Mouse (Mus musculus): Measurements from ENCODE around the gene Smap2. TPM values are rescaled to one million over a fixed set of nuclear protein-coding genes. Genes with fewer than 3 reads are reported as not detected.
"Not testable (repeated sequence)": the region's sequence is repeated elsewhere in the genome, so short reads cannot be mapped to it uniquely, and the experiment has no call there.

The Smap2 gene
- polyA plus RNA-seq (2015; fragmentation: Nextera tagmentation; extraction: Ambion mirVana) = 41.4 and 43.4 TPM in 2 replicates

- H3K27me3 ChIP-seq (replicated peaks) = no peaks in the 10 kb centered on the region
- H3K36me3 ChIP-seq = no peaks in the 10 kb centered on the region
- ATAC-seq (ENCODE audit: low FRiP score) = peak; percentile 96
- peak within 1 kb of the TSS; percentile 74 for H3K4me2 ChIP-seq
- H3K4me3 ChIP-seq (replicated peaks) = peak within 1 kb of the TSS; percentile 99
- H3K27ac ChIP-seq (replicated peaks) = peak within 1 kb of the TSS; percentile 85
- H3K9me3 ChIP-seq (replicated peaks) = no peaks in the 10 kb centered on the region
- H3K9ac ChIP-seq (replicated peaks) = peak within 1 kb of the TSS; percentile 96
- WGBS = under 1% methylated on average over 39 of the region's 48 CpGs
- H3K4me1 ChIP-seq = peaks cover 38% of the 10 kb centered on the region
Observed at GRCm38 (mm10) chr4:121016928-121017657, at the start of gene Smap2. TSS of gene Smap2 (minus strand) at chr4:121017247.

GRCm38 (mm10) chr4:121065336-121065735, 48.3 kb upstream of the Smap2 start:
- no peak overlapping the region for H3K9ac ChIP-seq (replicated peaks)
- ATAC-seq (ENCODE audit: low FRiP score) = no peak
- H3K27ac ChIP-seq (replicated peaks) = no peak overlapping the region
- H3K27me3 ChIP-seq (replicated peaks) = no peaks in the 10 kb centered on the region
- H3K4me2 ChIP-seq = no peak overlapping the region
- no peaks in the 10 kb centered on the region for H3K9me3 ChIP-seq (replicated peaks)
- WGBS = 81% methylated on average over 2 of the region's 2 CpGs
- H3K4me3 ChIP-seq (replicated peaks) = no peak overlapping the region
- no peaks in the 10 kb centered on the region for H3K4me1 ChIP-seq
- H3K36me3 ChIP-seq = peaks cover 51% of the 10 kb centered on the region

- H3K9ac ChIP-seq (replicated peaks); H3K4me2 ChIP-seq; H3K27ac ChIP-seq (replicated peaks); ATAC-seq (ENCODE audit: low FRiP score); H3K4me1 ChIP-seq; H3K9me3 ChIP-seq (replicated peaks); H3K4me3 ChIP-seq (replicated peaks); H3K27me3 ChIP-seq (replicated peaks): not testable (repeated sequence)
- 92% methylated on average over 10 of the region's 10 CpGs for WGBS
- peaks cover 31% of the 10 kb centered on the region for H3K36me3 ChIP-seq
Observed at GRCm38 (mm10) chr4:121059218-121059617, 42.2 kb upstream of the Smap2 start.

GRCm38 (mm10) chr4:121057032-121057431, 40.0 kb upstream of the Smap2 start:
- no peak overlapping the region for H3K4me2 ChIP-seq
- H3K4me1 ChIP-seq = peaks cover 5% of the 10 kb centered on the region
- ATAC-seq (ENCODE audit: low FRiP score) = no peak
- no peak overlapping the region for H3K4me3 ChIP-seq (replicated peaks)
- H3K27me3 ChIP-seq (replicated peaks) = no peaks in the 10 kb centered on the region
- peaks cover 24% of the 10 kb centered on the region for H3K36me3 ChIP-seq
- WGBS = 85% methylated on average over 2 of the region's 2 CpGs
- H3K27ac ChIP-seq (replicated peaks) = no peak overlapping the region
- H3K9me3 ChIP-seq (replicated peaks) = no peaks in the 10 kb centered on the region
- no peak overlapping the region for H3K9ac ChIP-seq (replicated peaks)

GRCm38 (mm10) chr4:121056342-121056741, 39.3 kb upstream of the Smap2 start:
- Histone ChIP-seq H3K9ac (replicated peaks) (no peak overlapping the region), H3K4me2 (no peak overlapping the region), H3K27ac (replicated peaks) (no peak overlapping the region), H3K4me1 (peaks cover 11% of the 10 kb centered on the region), H3K36me3 (peaks cover 22% of the 10 kb centered on the region), H3K9me3 (replicated peaks) (no peaks in the 10 kb centered on the region), H3K27me3 (replicated peaks) (no peaks in the 10 kb centered on the region), H3K4me3 (replicated peaks) (no peak overlapping the region)
- WGBS = 42% methylated on average over 3 of the region's 3 CpGs
- ATAC-seq (ENCODE audit: low FRiP score) = no peak

GRCm38 (mm10) chr4:121052454-121053323, 35.6 kb upstream of the Smap2 start:
- WGBS = 12% methylated on average over 33 of the region's 35 CpGs
- Histone ChIP-seq H3K36me3 (peaks cover 3% of the 10 kb centered on the region; the same call in 1 of the 2 replicates), H3K27ac (replicated peaks) (no peak overlapping the region), H3K27me3 (replicated peaks) (no peaks in the 10 kb centered on the region), H3K4me1 (peaks cover 11% of the 10 kb centered on the region), H3K9ac (replicated peaks) (peak overlapping the region; percentile 37), H3K4me3 (replicated peaks) (peak overlapping the region; percentile 36), H3K4me2 (peak overlapping the region; percentile 54), H3K9me3 (replicated peaks) (no peaks in the 10 kb centered on the region)
- ATAC-seq (ENCODE audit: low FRiP score) = peak; percentile 78

GRCm38 (mm10) chr4:121051863-121052262, 34.8 kb upstream of the Smap2 start:
- WGBS = 24% methylated on average over 4 of the region's 4 CpGs
- no peaks in the 10 kb centered on the region for H3K27me3 ChIP-seq (replicated peaks)
- 0 out of 2 replicates have a peak, but pooled peaks cover 3% of the 10 kb centered on the region for H3K36me3 ChIP-seq
- no peak overlapping the region for H3K9ac ChIP-seq (replicated peaks)
- peak; percentile 14; the same call in 1 of the 2 replicates for ATAC-seq (ENCODE audit: low FRiP score)
- H3K4me2 ChIP-seq = peak overlapping the region; percentile 54
- H3K27ac ChIP-seq (replicated peaks) = no peak overlapping the region
- H3K4me1 ChIP-seq = peaks cover 11% of the 10 kb centered on the region
- H3K9me3 ChIP-seq (replicated peaks) = no peaks in the 10 kb centered on the region
- H3K4me3 ChIP-seq (replicated peaks) = no peak overlapping the region

DNA sequence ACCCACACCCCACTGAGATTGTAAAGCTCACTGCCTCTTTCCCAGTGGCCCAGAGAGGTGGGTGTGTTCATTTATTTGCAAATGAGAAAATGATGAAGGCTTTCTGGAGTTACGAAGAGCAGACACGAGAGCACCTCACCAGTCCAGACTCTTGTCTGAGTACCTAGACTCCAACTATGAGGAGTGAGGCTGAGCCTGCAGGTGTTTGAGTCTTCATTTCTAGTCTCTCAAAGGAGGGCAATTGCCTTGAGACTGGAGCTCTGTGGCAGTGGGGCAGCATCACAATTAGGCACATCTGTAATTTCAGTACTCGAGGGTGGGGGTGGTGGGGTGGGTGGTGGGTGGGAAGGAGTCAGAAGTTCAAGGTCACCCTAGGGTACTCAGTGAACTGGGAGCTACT, 25.9 kb upstream of the Smap2 start:
- WGBS = 43% methylated on average over 3 of the region's 3 CpGs

GRCm38 (mm10) chr4:121042472-121042871, 25.4 kb upstream of the Smap2 start:
- H3K4me3 ChIP-seq (replicated peaks) = no peak overlapping the region
- no peak overlapping the region for H3K9ac ChIP-seq (replicated peaks)
- no peaks in the 10 kb centered on the region for H3K36me3 ChIP-seq
- peaks cover 31% of the 10 kb centered on the region for H3K4me1 ChIP-seq
- ATAC-seq (ENCODE audit: low FRiP score) = no peak
- WGBS = 55% methylated on average over 5 of the region's 5 CpGs
- peaks cover 12% of the 10 kb centered on the region; the same call in 1 of the 2 replicates for H3K27me3 ChIP-seq (replicated peaks)
- H3K4me2 ChIP-seq = no peak overlapping the region
- H3K27ac ChIP-seq (replicated peaks) = peak overlapping the region; percentile 71; the same call in 1 of the 2 replicates
- H3K9me3 ChIP-seq (replicated peaks) = no peaks in the 10 kb centered on the region

More for the DNA sequence above, 25.9 kb upstream of the Smap2 start:
- Histone ChIP-seq H3K9me3 (replicated peaks) (no peaks in the 10 kb centered on the region), H3K27ac (replicated peaks) (no peak overlapping the region), H3K9ac (replicated peaks) (no peak overlapping the region), H3K4me3 (replicated peaks) (no peak overlapping the region), H3K27me3 (replicated peaks) (peaks cover 12% of the 10 kb centered on the region; the same call in 1 of the 2 replicates), H3K4me1 (peaks cover 31% of the 10 kb centered on the region), H3K36me3 (no peaks in the 10 kb centered on the region), H3K4me2 (no peak overlapping the region)
- ATAC-seq (ENCODE audit: low FRiP score) = no peak

GRCm38 (mm10) chr4:121040897-121041671, 24.0 kb upstream of the Smap2 start:
- peaks cover 12% of the 10 kb centered on the region; the same call in 1 of the 2 replicates for H3K27me3 ChIP-seq (replicated peaks)
- ATAC-seq (ENCODE audit: low FRiP score) = peak; percentile 69
- peaks cover 31% of the 10 kb centered on the region for H3K4me1 ChIP-seq
- no peaks in the 10 kb centered on the region for H3K36me3 ChIP-seq
- H3K4me3 ChIP-seq (replicated peaks) = peak overlapping the region; percentile 1; the same call in 1 of the 2 replicates
- no peak overlapping the region for H3K9ac ChIP-seq (replicated peaks)
- peak overlapping the region; percentile 79 for H3K4me2 ChIP-seq
- WGBS = 10% methylated on average over 18 of the region's 18 CpGs
- no peaks in the 10 kb centered on the region for H3K9me3 ChIP-seq (replicated peaks)
- peak overlapping the region; percentile 71 for H3K27ac ChIP-seq (replicated peaks)

DNA sequence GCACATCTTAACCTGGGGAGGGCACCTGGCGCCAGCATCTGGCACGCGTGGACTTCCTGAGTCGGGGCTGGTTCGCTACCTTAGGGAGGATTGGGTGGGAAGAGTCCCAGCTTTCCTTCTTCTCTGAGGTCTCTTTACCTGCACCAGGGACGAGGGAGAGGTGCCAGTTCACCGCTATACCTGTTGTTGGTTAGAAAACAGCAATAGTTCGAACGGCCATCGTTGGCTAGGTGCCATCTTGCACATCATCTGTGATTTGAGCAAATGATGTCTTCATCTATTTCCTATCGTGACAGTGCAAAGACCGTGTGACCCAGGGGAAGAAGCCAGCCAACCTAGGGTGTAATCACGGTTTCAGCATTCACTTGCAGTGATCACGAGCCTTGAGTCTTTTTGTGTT, 23.3 kb upstream of the Smap2 start:
- Histone ChIP-seq H3K27me3 (replicated peaks) (peaks cover 12% of the 10 kb centered on the region; the same call in 1 of the 2 replicates), H3K36me3 (no peaks in the 10 kb centered on the region), H3K27ac (replicated peaks) (peak overlapping the region; percentile 71; the same call in 1 of the 2 replicates), H3K4me1 (peaks cover 31% of the 10 kb centered on the region), H3K4me3 (replicated peaks) (peak overlapping the region; percentile 46), H3K4me2 (peak overlapping the region; percentile 79), H3K9ac (replicated peaks) (no peak overlapping the region), H3K9me3 (replicated peaks) (no peaks in the 10 kb centered on the region)
- 62% methylated on average over 14 of the region's 14 CpGs for WGBS
- peak; percentile 5; the same call in 1 of the 2 replicates for ATAC-seq (ENCODE audit: low FRiP score)
